ENCODE assay signal across 8 mouse cellular contexts in the genomic region with DNA sequence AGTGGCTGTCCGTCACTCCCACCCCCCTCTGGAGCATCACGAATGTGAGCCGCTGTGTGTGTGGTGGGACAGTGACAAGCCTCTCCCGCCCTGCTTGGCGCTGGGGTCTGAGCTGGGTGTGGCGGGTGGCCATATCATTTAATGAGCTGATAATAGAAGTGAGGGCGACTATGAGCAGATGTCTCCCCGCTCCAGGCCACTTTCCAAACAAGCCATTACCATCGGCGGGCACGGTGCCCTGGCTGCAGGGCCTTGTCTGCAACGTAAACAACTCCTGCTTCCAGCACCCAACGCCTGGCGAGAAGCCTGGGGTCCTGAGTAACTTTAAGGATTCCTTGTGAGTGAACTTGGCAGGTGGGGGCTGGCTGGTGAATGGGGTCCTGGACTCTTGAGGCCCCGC. TPM values are rescaled to one million over a fixed set of nuclear protein-coding genes. Genes with fewer than 3 reads are reported as not detected.
DNase-seq lines count a peak whose midpoint lies in the region; ATAC-seq and TF ChIP-seq lines count a peak whose summit lies in the region.

No protein-coding gene starts in this region.

- WGBS in heart, postnatal 0 days = 14% methylated on average over 15 of the region's 15 CpGs
- WGBS in liver, embryonic 16.5 days (ENCODE audit: insufficient replicate concordance) = 21% methylated on average over 15 of the region's 15 CpGs

- TF ChIP-seq EP300 in heart, postnatal 0 days (IDR thresholded peaks at IDR 0.05; ENCODE audit: low read depth) = no peak

- peaks cover 28% of the 10 kb centered on the region for H3K36me3 ChIP-seq in heart, postnatal 0 days (replicated peaks; ENCODE audit: control insufficient read depth, insufficient read depth, low read length)
- H3K36me3 ChIP-seq in liver, embryonic 16.5 days (ENCODE audit: control insufficient read depth, insufficient read depth) = 0 out of 2 replicates have a peak, but pooled peaks cover 3% of the 10 kb centered on the region

- H3K4me3 ChIP-seq in heart, postnatal 0 days (ENCODE audit: low read depth, low read length) = peak overlapping the region; percentile 59
- H3K4me3 ChIP-seq in liver, embryonic 16.5 days (ENCODE audit: low read depth, low read length) = peak overlapping the region; percentile 83

- peaks cover 16% of the 10 kb centered on the region for H3K4me1 ChIP-seq in heart, postnatal 0 days (ENCODE audit: control insufficient read depth, insufficient read depth)
- H3K4me1 ChIP-seq in liver, embryonic 16.5 days (ENCODE audit: control insufficient read depth, low read depth, low read length) = peaks cover 42% of the 10 kb centered on the region

- ATAC-seq in heart, postnatal 0 days (ENCODE audit: insufficient read depth, low read depth) = peak; percentile 17; the same call in 1 of the 2 replicates
- ATAC-seq in liver, embryonic 16.5 days (ENCODE audit: low read depth) = peak; percentile 23; the same call in 1 of the 2 replicates

- 0 out of 2 replicates have a peak overlapping the region, but pooled peaks have one; percentile 18 for H3K27ac ChIP-seq in heart, postnatal 0 days (ENCODE audit: low read depth)
- H3K27ac ChIP-seq in liver, embryonic 16.5 days (ENCODE audit: low read length) = peak overlapping the region; percentile 97

- H3K4me2 ChIP-seq in heart, postnatal 0 days (ENCODE audit: low read depth, low read length) = peak overlapping the region; percentile 89
- peak overlapping the region; percentile 82 for H3K4me2 ChIP-seq in liver, embryonic 16.5 days (ENCODE audit: low read depth, low read length)

- peak; percentile 74 for DNase-seq in ovary, adult 18-20 months (ENCODE audit: low spot score)
- no peak for DNase-seq in ovary, postnatal 10 days (ENCODE audit: low spot score)
- DNase-seq in cerebellum, postnatal 25 days = peak; percentile 70 to 80
- peak; percentile 28 for DNase-seq in heart, postnatal 0 days (ENCODE audit: low spot score)
- no peak for DNase-seq in c-Kit-positive CD71-positive TER-119-positive erythroid progenitor cells, embryonic 14.5 days (ENCODE audit: low spot score)
- DNase-seq in kidney, postnatal 25 days = no peak
- DNase-seq in urinary bladder, adult 2 months (ENCODE audit: low spot score) = no peak

- no peaks in the 10 kb centered on the region for H3K27me3 ChIP-seq in heart, postnatal 0 days (ENCODE audit: control insufficient read depth, insufficient read depth, low read length)
- no peaks in the 10 kb centered on the region for H3K27me3 ChIP-seq in liver, embryonic 16.5 days (ENCODE audit: control insufficient read depth, insufficient read depth, low read depth, low read length)

- no peak for TF ChIP-seq CTCF in heart, postnatal 0 days (IDR thresholded peaks at IDR 0.05; ENCODE audit: low read depth)

- no peaks in the 10 kb centered on the region for H3K9me3 ChIP-seq in heart, postnatal 0 days (replicated peaks; ENCODE audit: control insufficient read depth, low read length)
- H3K9me3 ChIP-seq in liver, embryonic 16.5 days (replicated peaks; ENCODE audit: control insufficient read depth, low read length) = no peaks in the 10 kb centered on the region

- no peak overlapping the region for H3K9ac ChIP-seq in heart, postnatal 0 days (replicated peaks; ENCODE audit: low read depth, low read length)
- H3K9ac ChIP-seq in liver, embryonic 16.5 days (ENCODE audit: low read depth, low read length) = peak overlapping the region; percentile 81

RNA-seq across cellular contexts. Expression of gene Abca7, which starts 1.5 kb away (rescaled TPM):
- 10.4 and 11.4 TPM in 2 replicates for total RNA-seq in heart, postnatal 0 days (2014; rRNA removed; ENCODE audit: low replicate concordance)
- 1.9 TPM in 2 replicates for polyA plus RNA-seq in heart, postnatal 0 days (2015; fragmentation: Nextera tagmentation; extraction: Ambion mirVana)
- 8.6 and 9.0 TPM in 2 replicates for polyA plus RNA-seq in liver, embryonic 16.5 days (2015; fragmentation: Nextera tagmentation; extraction: Ambion mirVana)
- 7.5 and 9.2 TPM in 2 replicates for polyA plus RNA-seq in urinary bladder, adult 2 months (2012; rRNA removed)

RNA-seq across cellular contexts. Expression of gene Cnn2, which starts 9.4 kb away (rescaled TPM):
- total RNA-seq in heart, postnatal 0 days (2014; rRNA removed; ENCODE audit: low replicate concordance) = 142 and 158 TPM in 2 replicates
- polyA plus RNA-seq in heart, postnatal 0 days (2015; fragmentation: Nextera tagmentation; extraction: Ambion mirVana) = 126 and 149 TPM in 2 replicates
- polyA plus RNA-seq in liver, embryonic 16.5 days (2015; fragmentation: Nextera tagmentation; extraction: Ambion mirVana) = 42.5 and 44.9 TPM in 2 replicates
- 173 and 185 TPM in 2 replicates for polyA plus RNA-seq in urinary bladder, adult 2 months (2012; rRNA removed)

RNA-seq across cellular contexts. Expression of gene Tmem259, which starts 13.7 kb away (rescaled TPM):
- 162 and 182 TPM in 2 replicates for total RNA-seq in heart, postnatal 0 days (2014; rRNA removed; ENCODE audit: low replicate concordance)
- polyA plus RNA-seq in heart, postnatal 0 days (2015; fragmentation: Nextera tagmentation; extraction: Ambion mirVana) = 18.0 and 18.1 TPM in 2 replicates
- polyA plus RNA-seq in liver, embryonic 16.5 days (2015; fragmentation: Nextera tagmentation; extraction: Ambion mirVana) = 3.0 and 4.8 TPM in 2 replicates
- 135 and 159 TPM in 2 replicates for polyA plus RNA-seq in urinary bladder, adult 2 months (2012; rRNA removed)

RNA-seq across cellular contexts. Expression of gene Arhgap45, which starts 18.6 kb away (rescaled TPM):
- total RNA-seq in heart, postnatal 0 days (2014; rRNA removed; ENCODE audit: low replicate concordance) = 3.9 and 11.0 TPM in 2 replicates
- polyA plus RNA-seq in heart, postnatal 0 days (2015; fragmentation: Nextera tagmentation; extraction: Ambion mirVana) = 1.9 TPM in 2 replicates
- 16.6 and 17.3 TPM in 2 replicates for polyA plus RNA-seq in liver, embryonic 16.5 days (2015; fragmentation: Nextera tagmentation; extraction: Ambion mirVana)
- 18.9 and 23.0 TPM in 2 replicates for polyA plus RNA-seq in urinary bladder, adult 2 months (2012; rRNA removed)

RNA-seq across cellular contexts. Expression of gene Grin3b, which starts 27.3 kb away (rescaled TPM):
- total RNA-seq in heart, postnatal 0 days (2014; rRNA removed; ENCODE audit: low replicate concordance) = not detected in 2 replicates
- 0.29 and 0.34 TPM in 2 replicates for polyA plus RNA-seq in heart, postnatal 0 days (2015; fragmentation: Nextera tagmentation; extraction: Ambion mirVana)
- 0.08 TPM in 1 of 2 replicates, not detected in the other for polyA plus RNA-seq in liver, embryonic 16.5 days (2015; fragmentation: Nextera tagmentation; extraction: Ambion mirVana)
- polyA plus RNA-seq in urinary bladder, adult 2 months (2012; rRNA removed) = 0.04 TPM in 1 of 2 replicates, not detected in the other

Comparison
In these comparisons a context has a peak if more than half of its experiments do, and no peak if none do; other contexts are left out.
1. DNase-seq: peak in ovary, adult 18-20 months (single experiment), cerebellum, postnatal 25 days (2 of 2) and heart, postnatal 0 days (single experiment); none in ovary, postnatal 10 days (single experiment), c-Kit-positive CD71-positive TER-119-positive erythroid progenitor cells, embryonic 14.5 days (single experiment), kidney, postnatal 25 days (0 of 2) and urinary bladder, adult 2 months (single experiment).